Comparison of ENCODE assay signal across 9 mouse cellular contexts in the genomic region with DNA sequence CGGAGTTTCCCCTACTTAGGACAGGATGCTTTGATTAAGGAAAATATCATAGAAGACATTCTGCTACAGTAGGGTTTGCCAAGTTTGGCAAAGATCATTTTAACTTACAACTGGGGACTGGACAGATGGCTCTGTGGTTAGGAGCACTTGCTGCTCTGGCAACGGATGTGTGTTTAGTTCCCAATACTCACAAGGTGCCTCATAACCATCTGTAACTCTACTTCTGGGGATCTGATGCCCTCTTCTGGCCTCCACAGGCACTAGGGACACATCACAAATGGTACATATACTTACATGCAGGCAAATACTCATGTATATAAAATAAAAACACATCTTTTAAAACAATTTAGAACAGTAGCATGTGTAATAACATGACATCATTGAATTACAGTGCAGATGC. TPM values are rescaled to one million over a fixed set of nuclear protein-coding genes. Genes with fewer than 3 reads are reported as not detected.
DNase-seq lines count a peak whose midpoint lies in the region; ATAC-seq lines count a peak whose summit lies in the region.
"Had no signal": no experiment of that assay in that cellular context is flagged by ENCODE, and none has a peak within 500 bp of the region (broad histone marks: within the 10 kb centered on the region; RNA-seq: fewer than 3 reads in every experiment).

No protein-coding gene starts in this region.

- 0 out of 2 replicates have a peak, but pooled peaks cover 3% of the 10 kb centered on the region for H3K4me1 ChIP-seq in kidney, embryonic 16.5 days (ENCODE audit: insufficient read depth, low read length)

- no peak overlapping the region for H3K4me2 ChIP-seq in kidney, embryonic 16.5 days (replicated peaks; ENCODE audit: low read depth, low read length)

- 47% methylated on average over 2 of the region's 2 CpGs for WGBS in kidney, embryonic 16.5 days

- H3K36me3 ChIP-seq in kidney, embryonic 16.5 days (ENCODE audit: insufficient read depth, low read length), result no peaks in the 10 kb centered on the region

- no peak overlapping the region for H3K4me3 ChIP-seq in kidney, embryonic 16.5 days (ENCODE audit: low read length)

- ATAC-seq in kidney, embryonic 16.5 days (ENCODE audit: low FRiP score, low TSS enrichment), result no peak
- peak; percentile 70 for ATAC-seq in cerebellum, adult (ENCODE audit: insufficient number of reproducible peaks, low FRiP score, low TSS enrichment)

- no peak overlapping the region for H3K9ac ChIP-seq in kidney, embryonic 16.5 days (replicated peaks; ENCODE audit: low read length)

- no peaks in the 10 kb centered on the region for H3K27me3 ChIP-seq in kidney, embryonic 16.5 days (ENCODE audit: insufficient read depth, low read length)

- no peak overlapping the region for H3K27ac ChIP-seq in kidney, embryonic 16.5 days (ENCODE audit: low read length)
- H3K27ac ChIP-seq: macrophage had no signal

- DNase-seq in kidney, adult 18-20 months, result peak; percentile 50
- peak; percentile 23 for DNase-seq in MN1 (ENCODE audit: low spot score)
- DNase-seq in heart, postnatal 4 days, result peak; percentile 21
- peak; percentile 16 for DNase-seq in lung, postnatal 14 days
- no peak for DNase-seq in urinary bladder, adult 18-20 months (ENCODE audit: low spot score in 2 of 2)

- no peaks in the 10 kb centered on the region for H3K9me3 ChIP-seq in kidney, embryonic 16.5 days (ENCODE audit: low read length)

RNA-seq across cellular contexts. Expression of a gene that starts 3.9 kb away (rescaled TPM):
- polyA plus RNA-seq in kidney, embryonic 16.5 days (2015; fragmentation: Nextera tagmentation; extraction: Ambion mirVana), result 0.16 and 0.59 TPM in 2 replicates
- not detected for total RNA-seq in heart, postnatal 4 days (2021)
- polyA plus RNA-seq: frontal cortex, adult 2 months; macrophage had no signal

RNA-seq across cellular contexts. Expression of a gene that starts 36.0 kb away (rescaled TPM):
- polyA plus RNA-seq in kidney, embryonic 16.5 days (2015; fragmentation: Nextera tagmentation; extraction: Ambion mirVana), result 21.0 and 24.6 TPM in 2 replicates
- 1 to 10 TPM; 1.9 to 2.0 TPM for total RNA-seq in heart, postnatal 4 days (2021)

RNA-seq across cellular contexts. Expression of a gene that starts 53.0 kb away (rescaled TPM):
- polyA plus RNA-seq in kidney, embryonic 16.5 days (2015; fragmentation: Nextera tagmentation; extraction: Ambion mirVana), result 18.0 and 19.9 TPM in 2 replicates
- 1 to 10 TPM; 7.7 to 8.9 TPM for total RNA-seq in heart, postnatal 4 days (2021)

RNA-seq across cellular contexts. Expression of a gene that starts 59.6 kb away (rescaled TPM):
- 1.6 and 1.7 TPM in 2 replicates for polyA plus RNA-seq in kidney, embryonic 16.5 days (2015; fragmentation: Nextera tagmentation; extraction: Ambion mirVana)
- total RNA-seq in heart, postnatal 4 days (2021), result 1 to 10 TPM; 6.4 to 7.6 TPM

Comparison
In these comparisons a context has a peak if more than half of its experiments do, and no peak if none do; other contexts are left out.
1. DNase-seq: peak in kidney, adult 18-20 months (single experiment), MN1 (single experiment), heart, postnatal 4 days (single experiment) and lung, postnatal 14 days (single experiment); none in urinary bladder, adult 18-20 months (0 of 2).